Mouse (Mus musculus) heart, embryonic 15.5 days (tissue): ENCODE measurements around the gene Olfm4. TPM values are rescaled to one million over a fixed set of nuclear protein-coding genes. Genes with fewer than 3 reads are reported as not detected.

Source experiments
- ATAC-seq: fragments of 200-750 bp; cut with Nextera tagmentation; replicated peaks from 2 replicates; pipeline ENCODE4 v1.8.0; 2017; ENCODE audit warnings: low read depth, moderate TSS enrichment; ENCODE audit not compliant: insufficient number of reproducible peaks, insufficient read depth, low FRiP score
- H3K27ac ChIP-seq: fragments of 300-500 bp; sonication (generic); 2 replicates; pipeline ENCODE4 v1.5.1; 2015; ENCODE audit warnings: mild to moderate bottlenecking, inconsistent platforms
- H3K27me3 ChIP-seq: fragments of 300-500 bp; sonication (generic); 2 replicates; pipeline ENCODE4 v1.6.1; 2015; ENCODE audit warnings: inconsistent platforms
- H3K36me3 ChIP-seq: fragments of 300-500 bp; sonication (generic); 2 replicates; pipeline ENCODE4 v1.6.1; 2015; ENCODE audit warnings: mild to moderate bottlenecking, inconsistent platforms
- H3K4me1 ChIP-seq: fragments of 300-500 bp; sonication (generic); replicated peaks from 2 replicates; pipeline ENCODE4 v1.6.1; 2015; ENCODE audit warnings: inconsistent platforms
- H3K4me2 ChIP-seq: fragments of 300-500 bp; sonication (generic); 2 replicates; pipeline ENCODE4 v1.6.1; 2015; ENCODE audit warnings: inconsistent platforms, mild to moderate bottlenecking, moderate library complexity
- H3K4me3 ChIP-seq: fragments of 300-500 bp; sonication (generic); 2 replicates; pipeline ENCODE4 v1.5.1; 2015; ENCODE audit warnings: mild to moderate bottlenecking, inconsistent platforms
- H3K9ac ChIP-seq: fragments of 300-500 bp; sonication (generic); 2 replicates; pipeline ENCODE4 v1.6.1; 2015; ENCODE audit warnings: mild to moderate bottlenecking, inconsistent platforms
- H3K9me3 ChIP-seq: fragments of 300-500 bp; sonication (generic); replicated peaks from 2 replicates; pipeline ENCODE4 v1.6.1; 2016; ENCODE audit warnings: inconsistent platforms
- WGBS: fragments of 180-500 bp; shearing (Covaris S2); methylation state at CpG from one replicate; pipeline ENCODE4 v1.1.7; 2015; ENCODE audit warnings: mixed read lengths; 5-methylcytosine and 5-hydroxymethylcytosine counted together
- polyA plus RNA-seq: library from polyadenylated mRNA; unstranded; fragments of >200 nt; fragmentation: Nextera tagmentation; extraction: Ambion mirVana; gene quantifications from 2 replicates; pipeline ENCODE4 v1.2.1, GENCODE M21; 2015

The Olfm4 gene
- polyA plus RNA-seq, 1 experiment from 2014 or later, result 0.58 TPM

GRCm38 (mm10) chr14:80029297-80030001, 45.6 kb downstream of the Olfm4 start:
- H3K9ac ChIP-seq, result no peak overlapping the region
- no peak overlapping the region for H3K4me3 ChIP-seq
- no peaks in the 10 kb centered on the region for H3K36me3 ChIP-seq
- H3K4me1 ChIP-seq, result no peaks in the 10 kb centered on the region
- H3K27me3 ChIP-seq, result no peaks in the 10 kb centered on the region
- no peak for ATAC-seq
- H3K9me3 ChIP-seq, result no peaks in the 10 kb centered on the region
- H3K4me2 ChIP-seq, result no peak overlapping the region
- whole genome bisulfite sequencing, result 52% methylated on average over 3 of the region's 3 CpGs
- no peak overlapping the region for H3K27ac ChIP-seq

- H3K9ac ChIP-seq, result no peak overlapping the region
- ATAC-seq, result no peak
- no peaks in the 10 kb centered on the region for H3K36me3 ChIP-seq
- H3K9me3 ChIP-seq, result no peaks in the 10 kb centered on the region
- H3K27me3 ChIP-seq, result no peaks in the 10 kb centered on the region
- 56% methylated on average over 4 of the region's 4 CpGs for WGBS
- peaks cover 4% of the 10 kb centered on the region; the same call in 1 of the 2 replicates for H3K4me1 ChIP-seq
- H3K27ac ChIP-seq, result no peak overlapping the region
- H3K4me3 ChIP-seq, result no peak overlapping the region
- no peak overlapping the region for H3K4me2 ChIP-seq
Measured at GRCm38 (mm10) chr14:80039645-80040272, 55.9 kb downstream of the Olfm4 start.

- H3K27me3 ChIP-seq, result no peaks in the 10 kb centered on the region
- H3K9ac ChIP-seq, result no peak overlapping the region
- no peak overlapping the region for H3K27ac ChIP-seq
- ATAC-seq, result no peak
- H3K9me3 ChIP-seq, result no peaks in the 10 kb centered on the region
- H3K4me3 ChIP-seq, result no peak overlapping the region
- 80% methylated on average over 6 of the region's 6 CpGs for WGBS
- no peaks in the 10 kb centered on the region for H3K4me1 ChIP-seq
- H3K4me2 ChIP-seq, result no peak overlapping the region
- H3K36me3 ChIP-seq, result no peaks in the 10 kb centered on the region
Measured at GRCm38 (mm10) chr14:80046104-80046734, 62.3 kb downstream of the Olfm4 start.

- H3K4me3 ChIP-seq, result no peak overlapping the region
- ATAC-seq, result no peak
- H3K4me1 ChIP-seq, result no peaks in the 10 kb centered on the region
- no peaks in the 10 kb centered on the region for H3K9me3 ChIP-seq
- WGBS, result 42% methylated on average over 5 of the region's 5 CpGs
- no peaks in the 10 kb centered on the region for H3K36me3 ChIP-seq
- H3K9ac ChIP-seq, result no peak overlapping the region
- no peak overlapping the region for H3K27ac ChIP-seq
- H3K4me2 ChIP-seq, result no peak overlapping the region
- no peaks in the 10 kb centered on the region for H3K27me3 ChIP-seq
Measured at GRCm38 (mm10) chr14:80047368-80048101, 63.7 kb downstream of the Olfm4 start.

- H3K9me3 ChIP-seq, result no peaks in the 10 kb centered on the region
- H3K9ac ChIP-seq, result no peak overlapping the region
- H3K27me3 ChIP-seq, result no peaks in the 10 kb centered on the region
- no peak overlapping the region for H3K4me3 ChIP-seq
- 63% methylated on average over 3 of the region's 3 CpGs for WGBS
- no peaks in the 10 kb centered on the region for H3K4me1 ChIP-seq
- ATAC-seq, result no peak
- no peak overlapping the region for H3K4me2 ChIP-seq
- H3K27ac ChIP-seq, result no peak overlapping the region
- no peaks in the 10 kb centered on the region for H3K36me3 ChIP-seq
Measured at GRCm38 (mm10) chr14:80055725-80056124, 71.8 kb downstream of the Olfm4 start.

- H3K4me1 ChIP-seq, result no peaks in the 10 kb centered on the region
- 80% methylated on average over 3 of the region's 3 CpGs for WGBS
- no peak overlapping the region for H3K27ac ChIP-seq
- ATAC-seq, result no peak
- no peak overlapping the region for H3K9ac ChIP-seq
- H3K36me3 ChIP-seq, result no peaks in the 10 kb centered on the region
- no peaks in the 10 kb centered on the region for H3K27me3 ChIP-seq
- no peaks in the 10 kb centered on the region for H3K9me3 ChIP-seq
- H3K4me2 ChIP-seq, result no peak overlapping the region
- H3K4me3 ChIP-seq, result no peak overlapping the region
Measured at GRCm38 (mm10) chr14:80061686-80062085, 77.8 kb downstream of the Olfm4 start.

- Histone ChIP-seq H3K9ac (no peak overlapping the region), H3K4me3 (no peak overlapping the region), H3K36me3 (no peaks in the 10 kb centered on the region), H3K27me3 (no peaks in the 10 kb centered on the region), H3K4me1 (no peaks in the 10 kb centered on the region), H3K9me3 (no peaks in the 10 kb centered on the region), H3K4me2 (no peak overlapping the region), H3K27ac (no peak overlapping the region)
- 83% methylated on average over 9 of the region's 9 CpGs for WGBS
- no peak for ATAC-seq
Measured at GRCm38 (mm10) chr14:80062896-80063295, 79.0 kb downstream of the Olfm4 start.

GRCm38 (mm10) chr14:80070580-80070979, 86.7 kb downstream of the Olfm4 start:
- Histone ChIP-seq H3K27ac (no peak overlapping the region), H3K27me3 (no peaks in the 10 kb centered on the region), H3K4me2 (no peak overlapping the region), H3K4me1 (no peaks in the 10 kb centered on the region), H3K9ac (no peak overlapping the region), H3K4me3 (no peak overlapping the region), H3K9me3 (no peaks in the 10 kb centered on the region), H3K36me3 (no peaks in the 10 kb centered on the region)
- WGBS, result 82% methylated on average over 3 of the region's 3 CpGs
- ATAC-seq, result no peak

Other genes starting within 250 kb of the Olfm4 start
- 0.06 and 0.28 TPM in 2 replicates for gene Pcdh8, start 212.8 kb upstream of the Olfm4 start, polyA plus RNA-seq